Mouse (Mus musculus) thymus, adult 2 months (tissue): ENCODE results near the gene Cp.

Source experiments
- CTCF ChIP-seq: fragments of 200-500 bp; IDR thresholded peaks from 2 replicates; pipeline ENCODE4 v1.5.1; 2012; ENCODE audit warnings: mild to moderate bottlenecking, control low read depth, low read length, moderate library complexity, borderline replicate concordance; ENCODE audit not compliant: control insufficient read depth, poor library complexity, insufficient read depth; ENCODE audit errors: extremely low read depth
- POLR2A ChIP-seq: fragments of 200-500 bp; IDR thresholded peaks from 2 replicates; pipeline ENCODE4 v1.6.1; 2012; ENCODE audit warnings: mild to moderate bottlenecking, low read length, control low read depth, moderate library complexity; ENCODE audit not compliant: control insufficient read depth, poor library complexity, insufficient read depth; ENCODE audit errors: extremely low read depth

DNA sequence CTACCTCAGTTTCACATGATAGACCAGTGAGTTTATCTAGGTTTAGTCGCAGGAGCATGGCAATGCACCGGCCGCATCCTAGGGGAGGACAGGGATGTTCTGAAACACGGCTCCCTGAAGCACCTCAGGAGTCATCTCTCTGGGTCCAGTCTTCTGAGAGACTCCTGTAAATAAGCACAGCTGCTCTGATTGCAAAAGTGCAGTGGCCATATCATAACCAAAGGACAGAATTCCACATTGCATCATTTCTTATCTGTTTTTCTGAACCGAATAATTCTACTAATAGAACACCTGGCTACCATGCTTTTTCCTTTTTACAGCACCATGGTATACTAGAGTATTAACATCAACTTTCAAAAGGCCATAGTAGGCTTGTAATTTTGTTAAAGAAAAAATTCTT lies 8.4 kb downstream of the Cp start:
- TF ChIP-seq CTCF (no peak), POLR2A (no peak)
